Mouse (Mus musculus): Measurements from ENCODE around the gene Brd2. TPM values are rescaled to one million over a fixed set of nuclear protein-coding genes. Genes with fewer than 3 reads are reported as not detected.

The Brd2 gene
- polyA plus RNA-seq, 1 experiment from 2014 or later, result 32.5 TPM

DNA sequence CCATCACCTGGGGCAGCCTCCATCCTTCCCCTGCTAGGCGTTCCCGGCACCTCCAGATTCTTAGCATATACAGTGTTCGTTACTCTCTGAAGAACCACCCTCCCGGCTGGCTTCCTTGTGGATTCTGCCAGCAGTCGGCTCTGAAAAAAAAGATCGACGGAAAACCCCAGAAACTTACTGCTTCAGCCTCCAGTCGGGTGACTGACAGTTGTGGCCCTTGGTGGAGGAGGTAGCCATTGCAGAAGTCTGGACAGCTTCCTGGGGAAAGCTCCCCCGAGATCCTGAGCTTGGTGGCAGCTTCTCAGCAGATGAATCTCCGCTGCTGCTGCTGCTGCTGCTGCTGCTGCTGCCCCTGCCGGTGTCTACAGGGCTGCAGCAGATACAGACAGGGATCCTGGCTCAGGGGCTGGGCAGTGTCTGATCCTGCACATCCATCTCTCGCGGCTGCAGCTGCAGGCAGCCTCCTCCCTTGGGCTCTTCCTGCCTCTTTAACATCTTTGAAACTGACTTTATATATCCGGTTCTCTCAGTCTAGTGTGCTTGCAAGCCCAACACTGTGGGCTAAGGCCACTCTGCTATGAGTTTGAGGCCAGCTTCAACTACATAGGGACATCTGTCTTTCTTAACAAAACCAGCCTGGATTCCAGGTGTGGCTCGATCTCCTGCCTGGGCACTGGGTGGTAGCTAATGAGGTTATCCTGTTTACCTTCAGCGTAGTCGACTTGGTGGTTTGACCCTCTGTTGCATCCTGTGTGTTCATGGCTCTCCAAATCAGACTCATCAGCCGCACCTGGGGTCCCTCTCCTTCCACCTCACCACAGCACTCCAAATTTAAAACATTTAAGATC lies 6.7 kb upstream of the Brd2 start:
- no peak for ATAC-seq
- 0 out of 2 replicates have a peak, but pooled peaks cover 4% of the 10 kb centered on the region for H3K27me3 ChIP-seq (ENCODE audit: insufficient read depth, low read length)
- no peaks in the 10 kb centered on the region for H3K36me3 ChIP-seq (replicated peaks; ENCODE audit: insufficient read depth, low read length)
- WGBS (ENCODE audit: insufficient replicate concordance), result 20% methylated on average over 18 of the region's 18 CpGs
- no peak overlapping the region for H3K4me2 ChIP-seq (ENCODE audit: low read depth, low read length)
- peaks cover 31% of the 10 kb centered on the region for H3K4me1 ChIP-seq (ENCODE audit: insufficient read depth)
- TF ChIP-seq EP300 (IDR thresholded peaks at IDR 0.05; ENCODE audit: low read depth) (no peak), CTCF (IDR thresholded peaks at IDR 0.05; ENCODE audit: low read depth) (peak; percentile 34)
- H3K9ac ChIP-seq (replicated peaks), result no peak overlapping the region
- no peak overlapping the region for H3K27ac ChIP-seq (ENCODE audit: low read depth)
- no peaks in the 10 kb centered on the region for H3K9me3 ChIP-seq (ENCODE audit: low read length)
- no peak for DNase-seq
- no peak overlapping the region for H3K4me3 ChIP-seq (ENCODE audit: low read depth, low read length)

GRCm38 (mm10) chr17:34128264-34128937 lies 6.0 kb upstream of the Brd2 start:
- DNase-seq, result no peak
- no peak overlapping the region for H3K9ac ChIP-seq (replicated peaks)
- H3K27ac ChIP-seq (ENCODE audit: low read depth), result no peak overlapping the region
- no peak for ATAC-seq
- 0 out of 2 replicates have a peak, but pooled peaks cover 4% of the 10 kb centered on the region for H3K27me3 ChIP-seq (ENCODE audit: insufficient read depth, low read length)
- H3K4me2 ChIP-seq (ENCODE audit: low read depth, low read length), result no peak overlapping the region
- H3K36me3 ChIP-seq (replicated peaks; ENCODE audit: insufficient read depth, low read length), result no peaks in the 10 kb centered on the region
- WGBS (ENCODE audit: insufficient replicate concordance), result 33% methylated on average over 13 of the region's 13 CpGs
- TF ChIP-seq EP300 (IDR thresholded peaks at IDR 0.05; ENCODE audit: low read depth), result no peak
- TF ChIP-seq CTCF (IDR thresholded peaks at IDR 0.05; ENCODE audit: low read depth), result peak; percentile 25
- no peak overlapping the region for H3K4me3 ChIP-seq (ENCODE audit: low read depth, low read length)
- peaks cover 36% of the 10 kb centered on the region for H3K4me1 ChIP-seq (ENCODE audit: insufficient read depth)
- H3K9me3 ChIP-seq (ENCODE audit: low read length), result no peaks in the 10 kb centered on the region

- 14% methylated on average over 6 of the region's 6 CpGs for WGBS (ENCODE audit: insufficient replicate concordance)
- peak; percentile 84 for DNase-seq
- Histone ChIP-seq H3K9ac (replicated peaks) (no peak overlapping the region; the same call in 1 of the 2 replicates), H3K9me3 (ENCODE audit: low read length) (no peaks in the 10 kb centered on the region), H3K36me3 (replicated peaks; ENCODE audit: insufficient read depth, low read length) (no peaks in the 10 kb centered on the region), H3K27me3 (ENCODE audit: insufficient read depth, low read length) (0 out of 2 replicates have a peak, but pooled peaks cover 4% of the 10 kb centered on the region), H3K4me2 (ENCODE audit: low read depth, low read length) (no peak overlapping the region), H3K4me3 (ENCODE audit: low read depth, low read length) (no peak overlapping the region), H3K4me1 (ENCODE audit: insufficient read depth) (peaks cover 36% of the 10 kb centered on the region), H3K27ac (ENCODE audit: low read depth) (no peak overlapping the region)
- 0 out of 2 replicates have a peak, but pooled peaks have one; percentile 21 for ATAC-seq
- TF ChIP-seq EP300 (IDR thresholded peaks at IDR 0.05; ENCODE audit: low read depth) (no peak), CTCF (IDR thresholded peaks at IDR 0.05; ENCODE audit: low read depth) (no peak)
These were observed 5.0 kb upstream of the Brd2 start for GRCm38 (mm10) chr17:34127475-34127874.

DNA sequence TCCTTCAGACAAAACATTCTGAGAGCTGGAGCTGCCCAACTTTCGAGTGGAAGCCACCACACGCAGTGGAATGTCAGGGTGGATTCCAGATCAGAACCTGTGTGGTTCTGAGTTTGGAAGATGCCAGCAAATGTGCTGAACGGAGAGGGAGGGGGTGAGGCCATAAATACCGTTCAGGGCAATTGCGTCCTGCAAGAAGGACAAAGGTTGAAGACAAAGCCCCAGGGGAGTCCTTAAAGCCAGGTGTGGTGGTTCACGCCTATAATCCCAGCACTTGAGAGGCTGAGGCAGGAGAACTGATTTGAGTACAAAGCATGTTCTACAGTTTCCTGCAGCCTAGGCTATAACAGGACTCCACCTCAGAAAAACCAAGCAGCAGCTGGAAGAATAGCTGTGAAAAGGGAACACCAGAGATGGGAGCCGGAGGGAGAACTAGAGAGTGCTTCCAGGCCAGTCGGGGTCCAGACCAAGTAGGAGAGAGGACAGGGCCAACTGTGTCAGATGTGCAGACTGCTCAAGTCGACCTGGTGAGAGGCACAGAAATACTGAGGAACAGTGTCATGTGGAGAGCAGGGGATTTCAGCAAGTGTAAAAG lies 4.5 kb upstream of the Brd2 start:
- Histone ChIP-seq H3K27me3 (ENCODE audit: insufficient read depth, low read length) (0 out of 2 replicates have a peak, but pooled peaks cover 4% of the 10 kb centered on the region), H3K36me3 (replicated peaks; ENCODE audit: insufficient read depth, low read length) (no peaks in the 10 kb centered on the region), H3K9me3 (ENCODE audit: low read length) (no peaks in the 10 kb centered on the region), H3K4me2 (ENCODE audit: low read depth, low read length) (no peak overlapping the region), H3K9ac (replicated peaks) (no peak overlapping the region), H3K4me1 (ENCODE audit: insufficient read depth) (peaks cover 38% of the 10 kb centered on the region), H3K27ac (ENCODE audit: low read depth) (no peak overlapping the region), H3K4me3 (ENCODE audit: low read depth, low read length) (no peak overlapping the region)
- ATAC-seq (no peak), DNase-seq (no peak)
- whole genome bisulfite sequencing (ENCODE audit: insufficient replicate concordance), result 64% methylated on average over 9 of the region's 9 CpGs
- TF ChIP-seq EP300 (IDR thresholded peaks at IDR 0.05; ENCODE audit: low read depth), result no peak
- TF ChIP-seq CTCF (IDR thresholded peaks at IDR 0.05; ENCODE audit: low read depth), result no peak

DNA sequence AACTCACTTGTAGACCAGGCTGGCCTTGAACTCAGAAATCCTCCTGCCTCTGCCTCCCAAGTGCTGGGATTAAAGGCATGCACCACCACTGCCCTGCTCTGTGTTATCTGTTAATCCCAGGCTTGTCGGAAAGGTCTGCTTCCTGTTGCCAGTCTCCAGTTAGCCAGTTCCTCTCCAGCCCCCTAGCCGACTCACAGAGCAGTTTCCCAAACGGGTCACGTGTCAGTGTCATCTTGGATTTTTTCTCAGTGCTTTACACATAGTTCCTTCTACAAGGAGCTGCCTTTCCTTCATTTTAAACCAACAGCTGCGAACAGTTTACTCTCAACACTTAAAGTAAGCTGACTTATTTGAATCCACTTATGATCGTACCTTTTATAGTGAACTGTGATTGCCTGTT lies 2.2 kb upstream of the Brd2 start:
- DNase-seq (no peak), ATAC-seq (no peak)
- Histone ChIP-seq H3K4me1 (ENCODE audit: insufficient read depth) (peaks cover 42% of the 10 kb centered on the region), H3K9me3 (ENCODE audit: low read length) (no peaks in the 10 kb centered on the region), H3K4me2 (ENCODE audit: low read depth, low read length) (0 out of 2 replicates have a peak overlapping the region, but pooled peaks have one; percentile 19), H3K4me3 (ENCODE audit: low read depth, low read length) (no peak overlapping the region), H3K27ac (ENCODE audit: low read depth) (no peak overlapping the region), H3K27me3 (ENCODE audit: insufficient read depth, low read length) (0 out of 2 replicates have a peak, but pooled peaks cover 4% of the 10 kb centered on the region), H3K36me3 (replicated peaks; ENCODE audit: insufficient read depth, low read length) (no peaks in the 10 kb centered on the region), H3K9ac (replicated peaks) (no peak overlapping the region)
- WGBS (ENCODE audit: insufficient replicate concordance), result 38% methylated on average over 6 of the region's 6 CpGs
- TF ChIP-seq CTCF (IDR thresholded peaks at IDR 0.05; ENCODE audit: low read depth) (no peak), EP300 (IDR thresholded peaks at IDR 0.05; ENCODE audit: low read depth) (no peak)

DNA sequence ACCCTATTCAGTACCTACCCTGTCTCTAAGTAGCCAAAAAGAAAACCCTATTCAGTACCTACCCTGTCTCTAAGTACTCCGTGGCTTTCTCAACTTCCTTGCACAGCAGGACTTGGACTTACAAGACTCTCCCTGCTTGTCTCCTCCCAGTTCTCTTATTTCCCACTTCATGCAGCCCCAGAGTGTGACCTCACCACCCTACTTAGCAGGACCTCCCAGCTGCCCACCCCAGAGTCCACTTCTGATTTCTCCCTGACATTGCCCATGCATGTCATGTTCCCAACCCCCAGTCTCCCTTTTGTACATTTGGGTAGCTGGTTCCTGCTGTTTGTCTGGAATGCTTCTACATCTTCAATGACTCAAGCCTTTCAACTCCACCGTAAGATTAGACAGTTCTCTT lies 1.1 kb upstream of the Brd2 start:
- DNase-seq (no peak), ATAC-seq (no peak)
- H3K4me3 ChIP-seq (ENCODE audit: low read depth, low read length), result peak overlapping the region; percentile 97
- H3K4me1 ChIP-seq (ENCODE audit: insufficient read depth), result peaks cover 32% of the 10 kb centered on the region
- peak overlapping the region; percentile 93 for H3K9ac ChIP-seq (replicated peaks)
- WGBS (ENCODE audit: insufficient replicate concordance), result 19% methylated on average over 2 of the region's 2 CpGs
- peak overlapping the region; percentile 98 for H3K4me2 ChIP-seq (ENCODE audit: low read depth, low read length)
- H3K36me3 ChIP-seq (replicated peaks; ENCODE audit: insufficient read depth, low read length), result 0 out of 2 replicates have a peak, but pooled peaks cover 2% of the 10 kb centered on the region
- H3K9me3 ChIP-seq (ENCODE audit: low read length), result no peaks in the 10 kb centered on the region
- H3K27me3 ChIP-seq (ENCODE audit: insufficient read depth, low read length), result no peaks in the 10 kb centered on the region
- no peak for TF ChIP-seq CTCF (IDR thresholded peaks at IDR 0.05; ENCODE audit: low read depth)
- TF ChIP-seq EP300 (IDR thresholded peaks at IDR 0.05; ENCODE audit: low read depth), result no peak
- peak overlapping the region; percentile 100 for H3K27ac ChIP-seq (ENCODE audit: low read depth)
